Mouse (Mus musculus) hindbrain, embryonic 10.5 days (tissue): Measurements from ENCODE around the gene Wfdc18. TPM values are rescaled to one million over a fixed set of nuclear protein-coding genes. Genes with fewer than 3 reads are reported as not detected.

Experiments used
- DNase-seq: peaks from one replicate; pipeline ENCODE4 v3.0.0-alpha.2; 2017; ENCODE audit warnings: low spot score
- H3K27ac ChIP-seq: fragments of 300-500 bp; sonication (generic); 2 replicates; pipeline ENCODE4 v1.5.1; 2016; ENCODE audit warnings: mild to moderate bottlenecking, moderate library complexity
- H3K27me3 ChIP-seq: fragments of 300-500 bp; sonication (generic); 2 replicates; pipeline ENCODE4 v1.6.1; 2016; ENCODE audit warnings: mild to moderate bottlenecking; ENCODE audit not compliant: poor library complexity, insufficient read depth, severe bottlenecking
- H3K36me3 ChIP-seq: fragments of 300-500 bp; sonication (generic); 2 replicates; pipeline ENCODE4 v1.6.1; 2016; ENCODE audit warnings: mild to moderate bottlenecking, moderate library complexity
- H3K4me1 ChIP-seq: fragments of 300-500 bp; sonication (generic); replicated peaks from 2 replicates; pipeline ENCODE4 v1.6.1; 2016; ENCODE audit warnings: mild to moderate bottlenecking
- H3K4me3 ChIP-seq: fragments of 300-500 bp; sonication (generic); 2 replicates; pipeline ENCODE4 v1.5.1; 2016; ENCODE audit warnings: mild to moderate bottlenecking, moderate library complexity
- H3K9me3 ChIP-seq: fragments of 300-500 bp; sonication (generic); 2 replicates; pipeline ENCODE4 v1.6.1; 2016; ENCODE audit warnings: mild to moderate bottlenecking, moderate library complexity
- WGBS: fragments of 180-500 bp; shearing (Covaris S2); methylation state at CpG from one replicate; pipeline ENCODE4 v1.1.7; 2016; 5-methylcytosine and 5-hydroxymethylcytosine counted together
- polyA plus RNA-seq: library from polyadenylated mRNA; unstranded; fragments of >200 nt; fragmentation: Nextera tagmentation; extraction: Ambion mirVana; gene quantifications from 2 replicates; pipeline ENCODE4 v1.2.1, GENCODE M21; 2016

Wfdc18 gene
- polyA plus RNA-seq, 1 experiment from 2014 or later, result not detected

DNA sequence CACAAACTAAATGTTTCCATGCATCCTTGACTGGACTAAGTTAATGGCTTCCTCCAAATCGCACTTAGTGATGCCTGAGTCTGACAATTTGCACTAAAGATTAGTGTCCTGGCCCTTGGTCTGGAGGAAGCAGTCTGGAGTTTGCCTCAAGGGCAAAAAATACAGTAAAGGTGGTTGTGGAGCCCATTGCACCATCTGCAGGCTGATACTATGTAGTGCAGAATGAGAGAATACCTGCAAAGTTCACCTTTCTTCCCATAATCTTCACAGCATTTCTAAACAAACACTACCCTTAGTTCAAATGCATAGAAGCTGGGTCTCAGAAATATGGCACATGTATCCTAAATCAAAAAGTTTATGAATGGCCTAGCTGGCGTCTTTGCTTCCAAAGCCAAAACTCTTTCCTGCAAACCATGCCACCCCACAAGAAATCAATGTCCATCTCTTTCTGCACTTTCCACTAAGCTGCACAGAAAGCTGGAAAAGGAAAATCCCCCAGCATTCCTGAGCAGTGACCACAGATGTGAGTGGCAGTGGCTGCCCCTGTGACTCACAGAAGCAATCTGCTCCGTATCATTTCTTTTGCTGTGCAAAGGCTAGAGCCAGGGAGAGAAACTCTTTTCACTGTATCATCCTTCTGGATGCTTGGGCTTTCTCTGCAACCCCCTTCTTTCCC lies 20.1 kb downstream of the Wfdc18 start:
- WGBS, result 70% methylated on average over 3 of the region's 3 CpGs
- H3K4me3 ChIP-seq, result no peak overlapping the region
- no peaks in the 10 kb centered on the region for H3K36me3 ChIP-seq
- DNase-seq, result no peak
- H3K27me3 ChIP-seq, result no peaks in the 10 kb centered on the region
- H3K4me1 ChIP-seq, result no peaks in the 10 kb centered on the region
- no peak overlapping the region for H3K27ac ChIP-seq
- H3K9me3 ChIP-seq, result no peaks in the 10 kb centered on the region

DNA sequence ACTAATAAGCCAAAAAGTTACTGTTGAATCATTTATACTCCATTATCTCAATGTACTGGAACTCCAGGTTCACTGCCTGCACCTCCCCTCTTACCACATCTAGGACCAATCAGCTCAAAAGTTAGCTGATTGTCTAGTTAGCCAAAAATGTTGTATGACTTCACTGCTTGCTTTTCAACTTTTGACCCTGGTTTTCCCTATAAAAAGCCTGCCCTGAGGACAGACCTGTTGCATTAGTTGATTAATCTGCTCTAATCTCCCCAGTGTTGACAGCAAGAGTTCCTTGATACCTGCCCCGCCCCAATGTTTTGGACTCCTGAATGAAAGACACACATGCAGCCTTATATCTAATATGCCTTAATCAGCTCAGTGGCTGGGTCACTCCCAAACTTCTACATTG lies 22.3 kb downstream of the Wfdc18 start:
- 91% methylated on average over 1 of the region's 1 CpGs for WGBS
- Histone ChIP-seq H3K9me3 (no peaks in the 10 kb centered on the region), H3K4me3 (no peak overlapping the region), H3K36me3 (no peaks in the 10 kb centered on the region), H3K27ac (no peak overlapping the region), H3K27me3 (no peaks in the 10 kb centered on the region), H3K4me1 (no peaks in the 10 kb centered on the region)
- DNase-seq, result no peak

- WGBS, result 80% methylated on average over 5 of the region's 5 CpGs
- H3K4me3 ChIP-seq, result no peak overlapping the region
- DNase-seq, result no peak
- no peak overlapping the region for H3K27ac ChIP-seq
- no peaks in the 10 kb centered on the region for H3K36me3 ChIP-seq
- H3K9me3 ChIP-seq, result no peaks in the 10 kb centered on the region
- no peaks in the 10 kb centered on the region for H3K27me3 ChIP-seq
- no peaks in the 10 kb centered on the region for H3K4me1 ChIP-seq
These were observed 24.3 kb downstream of the Wfdc18 start for GRCm38 (mm10) chr11:83733071-83733640.

GRCm38 (mm10) chr11:83734215-83734614 lies 25.4 kb downstream of the Wfdc18 start:
- H3K4me1 ChIP-seq, result no peaks in the 10 kb centered on the region
- 84% methylated on average over 1 of the region's 1 CpGs for WGBS
- H3K36me3 ChIP-seq, result no peaks in the 10 kb centered on the region
- H3K4me3 ChIP-seq, result no peak overlapping the region
- H3K9me3 ChIP-seq, result no peaks in the 10 kb centered on the region
- no peaks in the 10 kb centered on the region for H3K27me3 ChIP-seq
- DNase-seq, result no peak
- no peak overlapping the region for H3K27ac ChIP-seq

GRCm38 (mm10) chr11:83735881-83736280 lies 27.1 kb downstream of the Wfdc18 start:
- Histone ChIP-seq H3K9me3 (no peaks in the 10 kb centered on the region), H3K36me3 (no peaks in the 10 kb centered on the region), H3K4me3 (no peak overlapping the region), H3K27me3 (no peaks in the 10 kb centered on the region; the same call in 1 of the 2 replicates), H3K27ac (no peak overlapping the region), H3K4me1 (no peaks in the 10 kb centered on the region)
- WGBS, result 73% methylated on average over 2 of the region's 2 CpGs
- no peak for DNase-seq

- Histone ChIP-seq H3K27ac (no peak overlapping the region), H3K27me3 (no peaks in the 10 kb centered on the region; the same call in 1 of the 2 replicates), H3K4me3 (no peak overlapping the region), H3K4me1 (no peaks in the 10 kb centered on the region), H3K9me3 (no peaks in the 10 kb centered on the region), H3K36me3 (no peaks in the 10 kb centered on the region)
- DNase-seq, result no peak
- 83% methylated on average over 3 of the region's 3 CpGs for WGBS
These were observed 28.3 kb downstream of the Wfdc18 start for GRCm38 (mm10) chr11:83737109-83737558.

GRCm38 (mm10) chr11:83739241-83739640 lies 30.4 kb downstream of the Wfdc18 start:
- WGBS, result 24% methylated on average over 5 of the region's 5 CpGs
- Histone ChIP-seq H3K9me3 (no peaks in the 10 kb centered on the region), H3K36me3 (no peaks in the 10 kb centered on the region), H3K27me3 (peaks cover under 1% of the 10 kb centered on the region; the same call in 1 of the 2 replicates), H3K27ac (no peak overlapping the region), H3K4me1 (no peaks in the 10 kb centered on the region), H3K4me3 (no peak overlapping the region)
- DNase-seq, result peak; percentile 65

DNA sequence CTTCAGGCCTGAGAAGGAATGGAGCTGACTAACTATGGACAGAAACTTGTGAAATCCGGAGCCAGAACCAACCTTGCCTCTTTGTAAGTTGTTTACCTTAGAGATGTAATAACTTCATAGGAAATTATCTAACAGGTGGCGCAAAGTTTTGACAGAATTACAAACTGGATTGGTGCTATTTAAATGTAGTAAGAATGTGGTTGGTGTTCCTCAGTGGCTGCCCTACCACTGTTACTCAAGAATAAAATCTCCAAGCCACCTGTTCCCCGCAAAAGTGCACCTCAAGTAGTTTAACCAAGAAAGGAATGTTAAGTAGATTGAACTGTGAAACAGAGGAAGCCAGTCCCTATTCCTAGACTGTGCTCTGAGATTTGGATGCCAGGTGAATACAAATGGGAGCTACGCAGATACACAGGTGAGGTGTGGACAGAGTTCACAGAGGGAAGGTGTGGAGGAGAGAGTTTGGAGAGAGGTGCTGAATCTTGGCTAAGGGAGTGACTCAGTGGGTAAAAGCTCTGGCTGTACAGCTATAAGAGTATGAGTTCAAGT lies 31.7 kb downstream of the Wfdc18 start:
- no peak for DNase-seq
- Histone ChIP-seq H3K27ac (no peak overlapping the region), H3K4me1 (no peaks in the 10 kb centered on the region), H3K27me3 (peaks cover 3% of the 10 kb centered on the region; the same call in 1 of the 2 replicates), H3K4me3 (no peak overlapping the region), H3K36me3 (no peaks in the 10 kb centered on the region), H3K9me3 (no peaks in the 10 kb centered on the region)
- 81% methylated on average over 4 of the region's 4 CpGs for WGBS

DNA sequence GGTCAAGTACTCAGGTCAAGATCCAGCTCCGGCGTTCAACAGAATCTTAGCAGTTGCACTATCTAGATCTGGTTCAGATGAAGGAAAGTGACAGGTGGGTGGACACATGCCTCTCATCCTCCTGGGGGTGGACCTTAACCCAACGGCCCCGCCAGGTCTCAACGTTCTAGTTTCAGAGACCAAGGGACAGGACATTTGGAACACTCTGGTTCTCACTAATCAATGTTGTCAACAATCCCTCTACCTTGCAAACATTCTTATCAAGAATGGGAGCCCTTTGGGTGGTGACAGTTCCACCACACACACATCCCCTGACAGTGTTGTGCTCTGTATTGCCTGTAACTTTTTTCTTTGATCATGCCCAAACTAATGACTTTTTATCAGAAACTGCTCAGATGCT lies 33.0 kb downstream of the Wfdc18 start:
- Histone ChIP-seq H3K4me3 (no peak overlapping the region), H3K27ac (no peak overlapping the region), H3K4me1 (no peaks in the 10 kb centered on the region), H3K27me3 (peaks cover 7% of the 10 kb centered on the region; the same call in 1 of the 2 replicates), H3K9me3 (no peaks in the 10 kb centered on the region), H3K36me3 (no peaks in the 10 kb centered on the region)
- no peak for DNase-seq
- 82% methylated on average over 5 of the region's 5 CpGs for WGBS

- DNase-seq, result no peak
- Histone ChIP-seq H3K9me3 (no peaks in the 10 kb centered on the region), H3K36me3 (no peaks in the 10 kb centered on the region), H3K4me3 (no peak overlapping the region), H3K27ac (no peak overlapping the region), H3K27me3 (peaks cover 12% of the 10 kb centered on the region; the same call in 1 of the 2 replicates), H3K4me1 (no peaks in the 10 kb centered on the region)
- WGBS, result 75% methylated on average over 9 of the region's 9 CpGs
These were observed 34.0 kb downstream of the Wfdc18 start for GRCm38 (mm10) chr11:83742731-83743355.

DNA sequence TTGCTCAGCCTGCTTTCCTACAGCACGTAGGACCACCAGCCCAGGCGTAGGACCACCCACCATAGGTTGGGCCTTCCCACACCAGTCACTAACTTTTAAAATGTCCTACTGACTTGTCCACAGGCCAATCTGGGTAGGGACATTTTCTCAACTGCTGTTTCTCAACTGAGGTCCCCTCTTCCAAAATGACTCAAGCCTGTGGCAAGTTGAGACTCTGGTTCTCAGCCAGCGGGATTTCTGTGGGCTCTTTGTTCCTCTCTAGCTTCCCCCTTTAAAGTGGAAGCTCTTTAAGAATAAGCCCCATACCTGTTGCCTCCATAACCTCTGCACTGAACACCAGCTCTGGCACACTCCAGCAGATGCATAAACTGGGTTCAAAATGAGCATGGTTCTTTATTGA lies 34.7 kb downstream of the Wfdc18 start:
- 88% methylated on average over 3 of the region's 3 CpGs for WGBS
- Histone ChIP-seq H3K36me3 (no peaks in the 10 kb centered on the region), H3K27me3 (peaks cover 18% of the 10 kb centered on the region; the same call in 1 of the 2 replicates), H3K4me3 (no peak overlapping the region), H3K27ac (no peak overlapping the region), H3K9me3 (no peaks in the 10 kb centered on the region), H3K4me1 (no peaks in the 10 kb centered on the region)
- no peak for DNase-seq

- WGBS, result 67% methylated on average over 4 of the region's 4 CpGs
- Histone ChIP-seq H3K36me3 (no peaks in the 10 kb centered on the region), H3K4me3 (no peak overlapping the region), H3K27me3 (peaks cover 23% of the 10 kb centered on the region), H3K27ac (no peak overlapping the region), H3K4me1 (no peaks in the 10 kb centered on the region), H3K9me3 (no peaks in the 10 kb centered on the region)
- DNase-seq, result no peak
These were observed 37.3 kb downstream of the Wfdc18 start for GRCm38 (mm10) chr11:83746152-83746551.

DNA sequence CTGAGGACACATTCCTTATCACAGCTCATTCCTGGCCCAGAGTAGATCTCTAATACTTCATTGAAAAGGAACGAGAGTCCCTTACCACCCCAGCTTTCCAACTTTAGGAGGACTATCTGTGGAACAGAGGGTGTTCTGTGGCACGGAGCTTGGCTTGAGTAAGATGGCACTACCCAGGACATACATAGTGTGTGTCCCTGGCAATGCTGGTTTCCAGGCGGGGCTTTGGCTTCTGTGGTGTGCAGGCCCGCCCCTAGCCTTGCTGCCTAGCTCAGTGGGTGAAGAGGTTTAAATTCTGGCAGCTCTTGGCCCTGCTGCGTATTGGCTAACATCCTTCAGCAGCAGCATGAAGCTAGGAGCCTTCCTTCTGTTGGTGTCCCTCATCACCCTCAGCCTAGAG lies 37.9 kb downstream of the Wfdc18 start, which contains the start of gene Wfdc21:
Wfdc21 (plus strand) TSS at position 260 of the 400 bp plus-strand sequence.
- Histone ChIP-seq H3K4me1 (no peaks in the 10 kb centered on the region), H3K4me3 (no peak within 1 kb of the TSS), H3K36me3 (no peaks in the 10 kb centered on the region), H3K9me3 (no peaks in the 10 kb centered on the region), H3K27ac (no peak within 1 kb of the TSS), H3K27me3 (peaks cover 29% of the 10 kb centered on the region)
- DNase-seq, result no peak
- WGBS, result 80% methylated on average over 5 of the region's 5 CpGs
